Mouse (Mus musculus) embryonic facial prominence, embryonic 11.5 days (tissue): ENCODE measurements around the gene Lalba. TPM values are rescaled to one million over a fixed set of nuclear protein-coding genes. Genes with fewer than 3 reads are reported as not detected.

Experiments used
- ATAC-seq: fragments of 200-750 bp; cut with Nextera tagmentation; replicated peaks from 2 replicates; pipeline ENCODE4 v1.8.0; 2017; ENCODE audit warnings: low read depth; ENCODE audit not compliant: insufficient number of reproducible peaks, low FRiP score, low TSS enrichment
- DNase-seq: peaks from one replicate; pipeline ENCODE4 v3.0.0-alpha.2; 2015; ENCODE audit warnings: low spot score
- H3K27ac ChIP-seq: fragments of 300-500 bp; sonication (generic); replicated peaks from 2 replicates; pipeline ENCODE4 v1.5.1; 2014; ENCODE audit warnings: mild to moderate bottlenecking, low read depth, low read length, control low read depth
- H3K27me3 ChIP-seq: fragments of 300-500 bp; sonication (generic); 2 replicates; pipeline ENCODE4 v1.6.1; 2014; ENCODE audit warnings: mild to moderate bottlenecking, low read length, moderate library complexity, mixed read lengths; ENCODE audit not compliant: control insufficient read depth, insufficient read depth
- H3K36me3 ChIP-seq: fragments of 300-500 bp; sonication (generic); replicated peaks from 2 replicates; pipeline ENCODE4 v1.6.1; 2014; ENCODE audit warnings: low read depth, mild to moderate bottlenecking, low read length, moderate library complexity, mixed read lengths; ENCODE audit not compliant: control insufficient read depth, insufficient read depth
- H3K4me1 ChIP-seq: fragments of 300-500 bp; sonication (generic); 2 replicates; pipeline ENCODE4 v1.6.1; 2014; ENCODE audit warnings: low read length, mixed read lengths; ENCODE audit not compliant: control insufficient read depth, insufficient read depth
- H3K4me2 ChIP-seq: fragments of 300-500 bp; sonication (generic); 2 replicates; pipeline ENCODE4 v1.6.1; 2014; ENCODE audit warnings: low read depth, mild to moderate bottlenecking, control low read depth, low read length, moderate library complexity
- H3K4me3 ChIP-seq: fragments of 300-500 bp; sonication (generic); 2 replicates; pipeline ENCODE4 v1.5.1; 2014; ENCODE audit warnings: low read depth, low read length, control low read depth
- H3K9ac ChIP-seq: fragments of 300-500 bp; sonication (generic); replicated peaks from 2 replicates; pipeline ENCODE4 v1.6.1; 2014; ENCODE audit warnings: mild to moderate bottlenecking, control low read depth, low read length
- H3K9me3 ChIP-seq: fragments of 300-500 bp; sonication (generic); replicated peaks from 2 replicates; pipeline ENCODE4 v1.6.1; 2016; ENCODE audit warnings: mild to moderate bottlenecking, low read length, inconsistent platforms, mixed read lengths; ENCODE audit not compliant: control insufficient read depth
- WGBS: fragments of 180-500 bp; shearing (Covaris S2); extraction: QIAGEN DNeasy Blood & Tissue Kit; methylation state at CpG from one replicate; pipeline ENCODE4 v1.1.7; 2014; 5-methylcytosine and 5-hydroxymethylcytosine counted together
- polyA plus RNA-seq: library from polyadenylated mRNA; unstranded; fragments of >200 nt; fragmentation: Nextera tagmentation; extraction: Ambion mirVana; gene quantifications from 2 replicates; pipeline ENCODE4 v1.2.1, GENCODE M21; 2014

The Lalba gene
- polyA plus RNA-seq, 1 experiment from 2014 or later = 0.38 TPM

- Histone ChIP-seq H3K4me3 (no peak overlapping the region), H3K27me3 (no peaks in the 10 kb centered on the region), H3K4me1 (no peaks in the 10 kb centered on the region), H3K9ac (no peak overlapping the region), H3K36me3 (no peaks in the 10 kb centered on the region), H3K4me2 (no peak overlapping the region), H3K9me3 (no peaks in the 10 kb centered on the region), H3K27ac (no peak overlapping the region)
- DNase-seq = no peak
- no peak for ATAC-seq
- WGBS = 70% methylated on average over 18 of the region's 18 CpGs
Measured at GRCm38 (mm10) chr15:98483907-98484886, 1.7 kb upstream of the Lalba start.

- ATAC-seq = no peak
Measured at GRCm38 (mm10) chr15:98479568-98480102, 2.9 kb downstream of the Lalba start.

GRCm38 (mm10) chr15:98476281-98476680, 6.2 kb downstream of the Lalba start:
- H3K4me2 ChIP-seq = no peak overlapping the region
- ATAC-seq (no peak), DNase-seq (no peak)
- no peak overlapping the region for H3K4me3 ChIP-seq
- 84% methylated on average over 5 of the region's 5 CpGs for WGBS
- no peaks in the 10 kb centered on the region for H3K36me3 ChIP-seq
- H3K9ac ChIP-seq = no peak overlapping the region
- no peaks in the 10 kb centered on the region for H3K9me3 ChIP-seq
- no peaks in the 10 kb centered on the region for H3K4me1 ChIP-seq
- no peak overlapping the region for H3K27ac ChIP-seq
- H3K27me3 ChIP-seq = no peaks in the 10 kb centered on the region

More at GRCm38 (mm10) chr15:98479568-98480102, 2.9 kb downstream of the Lalba start:
- Histone ChIP-seq H3K4me1 (no peaks in the 10 kb centered on the region), H3K9ac (no peak overlapping the region), H3K9me3 (no peaks in the 10 kb centered on the region), H3K27ac (no peak overlapping the region), H3K4me2 (no peak overlapping the region), H3K36me3 (no peaks in the 10 kb centered on the region), H3K27me3 (no peaks in the 10 kb centered on the region), H3K4me3 (no peak overlapping the region)
- 71% methylated on average over 7 of the region's 7 CpGs for WGBS
- DNase-seq = no peak

- no peaks in the 10 kb centered on the region for H3K9me3 ChIP-seq
- DNase-seq = peak; percentile 58
- no peak overlapping the region for H3K4me3 ChIP-seq
- no peak for ATAC-seq
- no peaks in the 10 kb centered on the region for H3K27me3 ChIP-seq
- H3K27ac ChIP-seq = no peak overlapping the region
- no peaks in the 10 kb centered on the region for H3K36me3 ChIP-seq
- no peaks in the 10 kb centered on the region for H3K4me1 ChIP-seq
- WGBS = 46% methylated on average over 10 of the region's 10 CpGs
- H3K4me2 ChIP-seq = no peak overlapping the region
- H3K9ac ChIP-seq = no peak overlapping the region
Measured at GRCm38 (mm10) chr15:98475382-98475781, 7.1 kb downstream of the Lalba start.

GRCm38 (mm10) chr15:98474958-98475357, 7.6 kb downstream of the Lalba start:
- 75% methylated on average over 10 of the region's 10 CpGs for WGBS

GRCm38 (mm10) chr15:98471539-98471938, 11.0 kb downstream of the Lalba start:
- Histone ChIP-seq H3K9ac (no peak overlapping the region), H3K4me1 (no peaks in the 10 kb centered on the region), H3K27ac (no peak overlapping the region), H3K4me2 (no peak overlapping the region), H3K27me3 (no peaks in the 10 kb centered on the region), H3K9me3 (no peaks in the 10 kb centered on the region), H3K36me3 (no peaks in the 10 kb centered on the region), H3K4me3 (no peak overlapping the region)
- ATAC-seq (no peak), DNase-seq (no peak)
- WGBS = 88% methylated on average over 13 of the region's 13 CpGs

More at GRCm38 (mm10) chr15:98474958-98475357, 7.6 kb downstream of the Lalba start:
- ATAC-seq (no peak), DNase-seq (no peak)
- Histone ChIP-seq H3K4me2 (no peak overlapping the region), H3K9ac (no peak overlapping the region), H3K27ac (no peak overlapping the region), H3K27me3 (no peaks in the 10 kb centered on the region), H3K36me3 (no peaks in the 10 kb centered on the region), H3K4me3 (no peak overlapping the region), H3K4me1 (no peaks in the 10 kb centered on the region), H3K9me3 (no peaks in the 10 kb centered on the region)

- Histone ChIP-seq H3K9ac (no peak within 1 kb of the TSS), H3K4me2 (no peak within 1 kb of the TSS), H3K4me3 (no peak within 1 kb of the TSS), H3K36me3 (no peaks in the 10 kb centered on the region), H3K9me3 (no peaks in the 10 kb centered on the region), H3K27me3 (no peaks in the 10 kb centered on the region), H3K27ac (no peak within 1 kb of the TSS), H3K4me1 (no peaks in the 10 kb centered on the region)
- ATAC-seq (no peak), DNase-seq (no peak)
- 90% methylated on average over 4 of the region's 4 CpGs for WGBS
Measured at GRCm38 (mm10) chr15:98469596-98469995, 12.9 kb downstream of the Lalba start, which contains the start of gene OR5BS1P. Gene OR5BS1P (plus strand): TSS chr15:98469896.

GRCm38 (mm10) chr15:98452288-98452687, 30.2 kb downstream of the Lalba start, which contains the start of gene Olfr281:
Gene Olfr281 (plus strand): TSS chr15:98452588.
- no peaks in the 10 kb centered on the region for H3K9me3 ChIP-seq
- H3K9ac ChIP-seq = no peak within 1 kb of the TSS
- no peaks in the 10 kb centered on the region for H3K36me3 ChIP-seq
- no peak within 1 kb of the TSS for H3K4me3 ChIP-seq
- WGBS = 90% methylated on average over 7 of the region's 7 CpGs
- no peak within 1 kb of the TSS for H3K4me2 ChIP-seq
- ATAC-seq = no peak
- H3K4me1 ChIP-seq = no peaks in the 10 kb centered on the region
- no peak for DNase-seq
- no peak within 1 kb of the TSS for H3K27ac ChIP-seq
- H3K27me3 ChIP-seq = no peaks in the 10 kb centered on the region
